Mouse (Mus musculus): ENCODE results near the gene Fkbp5. TPM values are rescaled to one million over a fixed set of nuclear protein-coding genes. Genes with fewer than 3 reads are reported as not detected.
"Not testable (repeated sequence)": the region's sequence is repeated elsewhere in the genome, so short reads cannot be mapped to it uniquely, and the experiment has no call there.

Gene Fkbp5
- polyA plus RNA-seq, 1 experiment from 2014 or later = 37.9 TPM

DNA sequence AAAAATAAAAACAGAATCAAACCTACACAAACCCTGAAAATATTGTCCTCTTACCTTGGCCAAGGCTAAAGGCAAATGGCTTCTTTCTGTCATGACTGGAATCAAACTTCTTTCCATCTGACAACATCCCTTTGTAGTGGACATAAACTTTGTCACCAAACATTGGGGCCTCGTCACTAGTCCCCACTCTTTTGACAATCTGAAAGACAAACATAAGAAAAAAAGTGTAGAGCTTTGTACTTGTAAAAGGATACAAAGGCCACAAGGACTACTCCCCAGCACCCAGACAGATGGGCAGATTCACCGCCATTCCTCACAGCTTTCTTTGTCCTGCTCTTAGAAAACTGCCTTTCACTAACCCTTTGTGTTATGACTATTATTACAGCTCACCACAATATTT, 79.4 kb downstream of the Fkbp5 start:
- whole genome bisulfite sequencing = 68% methylated on average over 2 of the region's 2 CpGs
- Histone ChIP-seq H3K9me3 (no peaks in the 10 kb centered on the region), H3K4me3 (no peak overlapping the region), H3K36me3 (peaks cover 37% of the 10 kb centered on the region), H3K4me1 (replicated peaks) (0 out of 2 replicates have a peak, but pooled peaks cover 6% of the 10 kb centered on the region), H3K27ac (no peak overlapping the region), H3K27me3 (ENCODE audit: insufficient read depth, poor library complexity, severe bottlenecking) (no peaks in the 10 kb centered on the region)
- DNase-seq (ENCODE audit: low spot score) = no peak

DNA sequence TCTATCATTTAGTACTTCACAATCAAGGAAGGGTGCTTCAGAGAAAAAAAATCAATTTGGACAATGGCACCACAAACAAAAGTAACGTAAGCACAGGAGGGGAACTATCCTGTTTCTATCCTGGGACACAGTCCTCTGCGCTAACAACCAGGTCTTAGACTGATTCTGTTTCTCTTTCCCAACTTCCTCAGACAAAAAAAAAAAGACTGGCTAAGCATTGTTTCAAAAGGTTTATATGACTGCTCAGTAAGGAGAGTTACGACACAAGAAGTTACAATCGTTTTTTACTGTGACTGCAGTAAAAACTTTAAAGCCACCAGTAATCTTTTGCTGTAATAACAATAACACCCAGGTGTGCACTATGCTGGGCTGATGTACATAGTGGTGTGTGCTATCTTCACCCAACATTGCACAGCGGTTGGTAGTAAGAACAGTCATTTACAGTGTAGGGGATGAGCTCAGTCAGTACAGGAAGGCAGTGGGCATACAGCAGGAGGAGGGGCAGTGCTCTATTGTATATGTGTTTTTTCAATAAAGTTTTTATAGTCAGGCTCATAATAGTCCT, 82.3 kb downstream of the Fkbp5 start:
- WGBS = 88% methylated on average over 5 of the region's 5 CpGs
- no peaks in the 10 kb centered on the region for H3K9me3 ChIP-seq
- no peak overlapping the region for H3K27ac ChIP-seq
- no peak for DNase-seq (ENCODE audit: low spot score)
- peaks cover 35% of the 10 kb centered on the region for H3K36me3 ChIP-seq
- H3K4me1 ChIP-seq (replicated peaks) = 0 out of 2 replicates have a peak, but pooled peaks cover 4% of the 10 kb centered on the region
- no peaks in the 10 kb centered on the region for H3K27me3 ChIP-seq (ENCODE audit: insufficient read depth, poor library complexity, severe bottlenecking)
- no peak overlapping the region for H3K4me3 ChIP-seq

DNA sequence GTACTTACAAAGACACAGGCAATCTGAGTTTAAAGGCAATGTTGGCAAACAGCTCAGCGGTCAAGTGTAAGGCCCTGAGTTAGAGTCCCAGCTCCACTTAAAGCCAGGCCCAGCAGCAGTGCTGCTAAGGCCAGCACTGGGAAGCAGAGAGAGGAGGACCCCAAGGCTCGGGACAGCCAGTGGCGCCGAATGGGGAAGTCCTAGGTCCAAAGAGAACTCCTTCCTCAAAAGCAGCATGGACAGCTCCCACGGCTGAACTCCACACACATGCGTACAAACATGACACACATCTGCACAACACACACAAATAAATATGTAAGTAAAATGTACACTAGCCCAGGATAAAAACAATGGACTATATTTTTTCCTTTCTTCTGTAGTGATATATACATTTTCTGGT, 84.3 kb downstream of the Fkbp5 start:
- H3K27me3 ChIP-seq (ENCODE audit: insufficient read depth, poor library complexity, severe bottlenecking) = no peaks in the 10 kb centered on the region
- H3K9me3 ChIP-seq = no peaks in the 10 kb centered on the region
- H3K27ac ChIP-seq = no peak overlapping the region
- no peak overlapping the region for H3K4me3 ChIP-seq
- H3K36me3 ChIP-seq = peaks cover 41% of the 10 kb centered on the region
- 93% methylated on average over 6 of the region's 6 CpGs for WGBS
- DNase-seq (ENCODE audit: low spot score) = no peak
- no peaks in the 10 kb centered on the region for H3K4me1 ChIP-seq (replicated peaks)

DNA sequence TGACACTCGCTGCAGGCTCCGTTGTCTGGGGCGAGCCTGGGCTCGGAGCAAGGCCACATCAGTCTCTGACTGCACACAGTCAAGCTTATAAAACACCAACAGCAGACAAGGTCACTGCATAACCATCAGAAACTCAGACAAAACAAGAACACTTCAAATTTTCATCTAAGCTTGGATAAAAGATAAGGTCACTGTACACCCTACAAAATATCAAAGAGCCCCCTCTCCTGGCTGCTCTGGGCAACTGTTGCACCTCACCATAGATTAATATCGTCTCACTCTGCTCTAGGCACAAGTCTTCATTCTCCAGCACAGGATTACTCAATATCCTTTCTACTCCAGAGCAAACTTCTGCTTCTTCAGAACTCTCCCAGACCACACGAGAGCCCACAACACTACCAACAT, 85.4 kb downstream of the Fkbp5 start:
- H3K27me3 ChIP-seq (ENCODE audit: insufficient read depth, poor library complexity, severe bottlenecking) = no peaks in the 10 kb centered on the region
- no peak overlapping the region for H3K27ac ChIP-seq
- no peak overlapping the region for H3K4me3 ChIP-seq
- no peaks in the 10 kb centered on the region for H3K4me1 ChIP-seq (replicated peaks)
- H3K9me3 ChIP-seq = no peaks in the 10 kb centered on the region
- 92% methylated on average over 6 of the region's 6 CpGs for WGBS
- no peak for DNase-seq (ENCODE audit: low spot score)
- H3K36me3 ChIP-seq = peaks cover 47% of the 10 kb centered on the region

DNA sequence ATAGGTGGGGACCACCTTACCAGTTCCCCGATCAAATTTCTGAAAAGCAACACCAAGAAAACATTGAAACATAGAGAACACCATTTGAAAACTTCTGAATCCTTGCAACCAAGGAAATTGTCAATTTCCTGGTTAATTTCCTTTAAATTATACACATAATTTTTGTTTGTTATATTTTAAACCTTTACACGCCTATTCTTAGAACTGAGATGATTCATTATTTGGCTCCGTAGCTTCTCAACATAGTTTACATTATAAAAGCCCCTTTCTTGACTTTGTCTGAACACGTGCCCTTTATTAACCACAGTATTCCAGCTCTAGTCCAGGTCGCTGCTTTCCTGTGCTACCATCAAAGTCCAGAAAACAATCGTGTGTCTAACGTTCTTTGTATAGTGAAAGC, 86.3 kb downstream of the Fkbp5 start:
- H3K27ac ChIP-seq = no peak overlapping the region
- peaks cover 47% of the 10 kb centered on the region for H3K36me3 ChIP-seq
- no peaks in the 10 kb centered on the region for H3K4me1 ChIP-seq (replicated peaks)
- WGBS = 88% methylated on average over 7 of the region's 7 CpGs
- H3K9me3 ChIP-seq = no peaks in the 10 kb centered on the region
- no peak for DNase-seq (ENCODE audit: low spot score)
- no peaks in the 10 kb centered on the region for H3K27me3 ChIP-seq (ENCODE audit: insufficient read depth, poor library complexity, severe bottlenecking)
- H3K4me3 ChIP-seq = no peak overlapping the region

DNA sequence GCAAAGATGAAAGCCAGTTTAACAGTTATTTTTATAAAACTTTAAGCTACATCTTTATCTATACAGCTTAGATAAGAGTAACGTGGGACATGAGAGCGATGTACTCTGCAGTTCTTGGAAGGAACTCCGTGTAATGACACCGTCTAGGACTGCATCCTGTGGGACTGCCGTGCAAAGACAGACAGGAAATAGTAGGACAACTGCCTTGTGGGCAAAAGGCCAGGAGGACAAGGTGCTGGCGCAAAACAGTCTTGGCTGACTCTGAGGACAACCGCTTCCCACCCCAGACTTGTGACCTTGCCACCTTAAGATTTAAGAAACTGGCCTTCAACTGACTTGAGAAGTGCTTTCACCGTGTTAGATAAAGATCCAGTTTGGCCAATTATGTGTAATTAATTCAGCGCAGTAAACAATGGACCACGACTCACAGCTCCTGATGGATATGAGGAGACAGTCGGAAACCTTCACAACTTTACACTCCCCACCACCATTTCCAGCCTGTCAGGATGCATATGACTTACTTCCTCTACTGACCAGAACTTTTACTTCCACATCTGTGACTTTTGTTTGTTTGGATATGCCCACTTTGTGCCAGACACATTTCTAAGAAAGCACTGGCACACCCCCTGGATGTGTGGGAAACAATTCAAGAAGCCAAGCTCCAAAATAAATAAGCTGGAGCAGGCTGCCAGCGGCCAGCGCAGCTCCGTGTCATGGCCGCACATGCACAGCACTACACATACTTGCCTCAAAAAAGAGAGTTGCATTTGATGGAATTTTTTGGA, 88.7 kb downstream of the Fkbp5 start:
- Histone ChIP-seq H3K4me1 (replicated peaks) (no peaks in the 10 kb centered on the region), H3K9me3 (no peaks in the 10 kb centered on the region), H3K36me3 (peaks cover 68% of the 10 kb centered on the region), H3K4me3 (no peak overlapping the region), H3K27ac (no peak overlapping the region), H3K27me3 (ENCODE audit: insufficient read depth, poor library complexity, severe bottlenecking) (no peaks in the 10 kb centered on the region)
- 88% methylated on average over 15 of the region's 15 CpGs for WGBS
- no peak for DNase-seq (ENCODE audit: low spot score)

GRCm38 (mm10) chr17:28427666-28428065, 89.7 kb downstream of the Fkbp5 start:
- Histone ChIP-seq H3K27ac (no peak overlapping the region), H3K27me3 (ENCODE audit: insufficient read depth, poor library complexity, severe bottlenecking) (no peaks in the 10 kb centered on the region), H3K4me3 (no peak overlapping the region), H3K36me3 (peaks cover 67% of the 10 kb centered on the region), H3K9me3 (no peaks in the 10 kb centered on the region), H3K4me1 (replicated peaks) (no peaks in the 10 kb centered on the region)
- DNase-seq (ENCODE audit: low spot score) = no peak
- 90% methylated on average over 6 of the region's 6 CpGs for WGBS

DNA sequence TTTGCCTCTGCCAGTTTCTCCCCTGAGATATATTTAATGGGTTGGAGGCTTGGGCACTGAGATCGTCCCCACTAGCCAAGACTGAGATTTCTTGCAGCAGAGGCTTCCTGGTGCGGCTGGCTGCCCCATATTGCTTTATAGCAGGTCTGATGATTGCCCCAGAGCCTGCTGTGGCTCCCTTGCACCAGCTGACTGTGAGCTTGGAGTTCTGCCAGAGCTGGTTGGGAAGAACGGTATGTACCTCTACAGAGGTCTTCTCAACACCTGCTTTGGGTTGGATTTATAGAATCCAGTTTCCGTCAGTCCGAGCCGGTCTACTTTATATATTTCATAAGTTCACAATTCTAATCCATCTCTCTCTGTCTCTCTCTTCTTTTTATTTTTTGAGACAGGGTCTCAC, 93.0 kb downstream of the Fkbp5 start:
- no peak overlapping the region for H3K4me3 ChIP-seq
- no peak for DNase-seq (ENCODE audit: low spot score)
- no peaks in the 10 kb centered on the region for H3K27me3 ChIP-seq (ENCODE audit: insufficient read depth, poor library complexity, severe bottlenecking)
- no peaks in the 10 kb centered on the region for H3K9me3 ChIP-seq
- H3K27ac ChIP-seq = no peak overlapping the region
- peaks cover 61% of the 10 kb centered on the region for H3K36me3 ChIP-seq
- no peaks in the 10 kb centered on the region; the same call in 1 of the 2 replicates for H3K4me1 ChIP-seq (replicated peaks)
- WGBS = 91% methylated on average over 6 of the region's 6 CpGs

GRCm38 (mm10) chr17:28421071-28421470, 96.3 kb downstream of the Fkbp5 start:
- no peak for DNase-seq (ENCODE audit: low spot score)
- Histone ChIP-seq H3K4me3 (no peak overlapping the region), H3K27ac (no peak overlapping the region), H3K9me3 (no peaks in the 10 kb centered on the region), H3K4me1 (replicated peaks) (no peaks in the 10 kb centered on the region; the same call in 1 of the 2 replicates), H3K36me3 (peaks cover 31% of the 10 kb centered on the region), H3K27me3 (ENCODE audit: insufficient read depth, poor library complexity, severe bottlenecking) (no peaks in the 10 kb centered on the region)
- WGBS = 87% methylated on average over 5 of the region's 5 CpGs

GRCm38 (mm10) chr17:28420229-28421051, 96.9 kb downstream of the Fkbp5 start:
- no peaks in the 10 kb centered on the region for H3K9me3 ChIP-seq
- DNase-seq (ENCODE audit: low spot score) = no peak
- H3K36me3 ChIP-seq = peaks cover 30% of the 10 kb centered on the region
- H3K4me3 ChIP-seq = no peak overlapping the region
- no peaks in the 10 kb centered on the region for H3K27me3 ChIP-seq (ENCODE audit: insufficient read depth, poor library complexity, severe bottlenecking)
- H3K4me1 ChIP-seq (replicated peaks) = no peaks in the 10 kb centered on the region; the same call in 1 of the 2 replicates
- H3K27ac ChIP-seq = no peak overlapping the region
- 81% methylated on average over 12 of the region's 12 CpGs for WGBS

DNA sequence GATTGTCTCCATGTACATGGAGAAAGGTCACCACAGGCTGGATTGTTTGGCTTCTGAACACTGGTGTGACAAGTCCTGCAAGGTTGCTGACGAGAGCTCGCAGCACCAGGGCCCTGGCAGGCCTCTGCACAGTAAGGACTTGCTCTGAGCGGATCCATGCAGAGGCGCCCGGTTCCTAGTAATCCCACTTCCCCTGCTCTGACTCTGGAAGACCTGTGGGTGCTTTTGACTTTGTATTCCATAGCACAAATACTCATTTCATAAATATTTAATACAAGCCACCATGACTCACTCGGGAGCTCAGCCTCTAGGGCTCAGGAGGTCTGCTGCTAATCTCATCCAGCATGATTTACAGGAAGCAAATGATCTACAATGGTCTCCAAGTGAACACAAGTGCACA, 97.7 kb downstream of the Fkbp5 start:
- H3K4me3 ChIP-seq = no peak overlapping the region
- no peak for DNase-seq (ENCODE audit: low spot score)
- 89% methylated on average over 6 of the region's 6 CpGs for WGBS
- no peaks in the 10 kb centered on the region for H3K27me3 ChIP-seq (ENCODE audit: insufficient read depth, poor library complexity, severe bottlenecking)
- H3K27ac ChIP-seq = no peak overlapping the region
- H3K4me1 ChIP-seq (replicated peaks) = no peaks in the 10 kb centered on the region; the same call in 1 of the 2 replicates
- H3K9me3 ChIP-seq = no peaks in the 10 kb centered on the region
- peaks cover 30% of the 10 kb centered on the region for H3K36me3 ChIP-seq

GRCm38 (mm10) chr17:28418954-28419353, 98.4 kb downstream of the Fkbp5 start:
- no peaks in the 10 kb centered on the region for H3K27me3 ChIP-seq (ENCODE audit: insufficient read depth, poor library complexity, severe bottlenecking)
- peaks cover 30% of the 10 kb centered on the region for H3K36me3 ChIP-seq
- no peak overlapping the region for H3K4me3 ChIP-seq
- H3K4me1 ChIP-seq (replicated peaks) = no peaks in the 10 kb centered on the region; the same call in 1 of the 2 replicates
- no peaks in the 10 kb centered on the region for H3K9me3 ChIP-seq
- no peak for DNase-seq (ENCODE audit: low spot score)
- no peak overlapping the region for H3K27ac ChIP-seq
- 78% methylated on average over 1 of the region's 1 CpGs for WGBS

- not testable (repeated sequence) for H3K4me3 ChIP-seq; H3K27ac ChIP-seq; H3K27me3 ChIP-seq (ENCODE audit: insufficient read depth, poor library complexity, severe bottlenecking); DNase-seq (ENCODE audit: low spot score); H3K9me3 ChIP-seq; H3K4me1 ChIP-seq (replicated peaks)
- H3K36me3 ChIP-seq = peaks cover 26% of the 10 kb centered on the region
Observed at GRCm38 (mm10) chr17:28418481-28418880, 98.8 kb downstream of the Fkbp5 start.

Data from hindbrain, embryonic 10.5 days (tissue).